Mouse (Mus musculus): ENCODE results near the gene Aaed1. TPM values are rescaled to one million over a fixed set of nuclear protein-coding genes. Genes with fewer than 3 reads are reported as not detected.

Gene Aaed1
- polyA plus RNA-seq, 1 experiment from 2014 or later, result 68.4 TPM

- H3K4me1 ChIP-seq (ENCODE audit: control insufficient read depth, insufficient read depth, low read length), result 0 out of 2 replicates have a peak, but pooled peaks cover 3% of the 10 kb centered on the region
- no peak for ATAC-seq (replicated peaks; ENCODE audit: insufficient number of reproducible peaks, low FRiP score, low TSS enrichment)
- no peak overlapping the region for H3K4me2 ChIP-seq
- no peaks in the 10 kb centered on the region for H3K9me3 ChIP-seq (replicated peaks; ENCODE audit: control insufficient read depth, low read length)
- peaks cover 3% of the 10 kb centered on the region; the same call in 1 of the 2 replicates for H3K36me3 ChIP-seq (ENCODE audit: control insufficient read depth, insufficient read depth, low read length)
- no peak overlapping the region for H3K9ac ChIP-seq (ENCODE audit: low read depth, low read length)
- no peaks in the 10 kb centered on the region for H3K27me3 ChIP-seq (ENCODE audit: control insufficient read depth, insufficient read depth, low read length)
- H3K27ac ChIP-seq (ENCODE audit: low read depth, low read length), result no peak overlapping the region
- H3K4me3 ChIP-seq (ENCODE audit: low read depth, low read length), result no peak overlapping the region
These were observed 69.8 kb downstream of the Aaed1 start for GRCm38 (mm10) chr13:64242721-64243120.

- H3K4me1 ChIP-seq (ENCODE audit: control insufficient read depth, insufficient read depth, low read length), result peaks cover 13% of the 10 kb centered on the region
- no peak overlapping the region for H3K4me3 ChIP-seq (ENCODE audit: low read depth, low read length)
- ATAC-seq (replicated peaks; ENCODE audit: insufficient number of reproducible peaks, low FRiP score, low TSS enrichment), result no peak
- peaks cover 3% of the 10 kb centered on the region; the same call in 1 of the 2 replicates for H3K36me3 ChIP-seq (ENCODE audit: control insufficient read depth, insufficient read depth, low read length)
- 62% methylated on average over 7 of the region's 7 CpGs for WGBS (ENCODE audit: insufficient replicate concordance)
- no peaks in the 10 kb centered on the region for H3K27me3 ChIP-seq (ENCODE audit: control insufficient read depth, insufficient read depth, low read length)
- no peaks in the 10 kb centered on the region for H3K9me3 ChIP-seq (replicated peaks; ENCODE audit: control insufficient read depth, low read length)
- H3K9ac ChIP-seq (ENCODE audit: low read depth, low read length), result no peak overlapping the region
- H3K4me2 ChIP-seq, result peak overlapping the region; percentile 51
- H3K27ac ChIP-seq (ENCODE audit: low read depth, low read length), result peak overlapping the region; percentile 42; the same call in 1 of the 2 replicates
These were observed 71.9 kb downstream of the Aaed1 start for GRCm38 (mm10) chr13:64240626-64241025.

GRCm38 (mm10) chr13:64237681-64238157 lies 74.8 kb downstream of the Aaed1 start:
- Histone ChIP-seq H3K4me2 (no peak overlapping the region), H3K9me3 (replicated peaks; ENCODE audit: control insufficient read depth, low read length) (no peaks in the 10 kb centered on the region), H3K9ac (ENCODE audit: low read depth, low read length) (no peak overlapping the region), H3K27me3 (ENCODE audit: control insufficient read depth, insufficient read depth, low read length) (no peaks in the 10 kb centered on the region), H3K27ac (ENCODE audit: low read depth, low read length) (peak overlapping the region; percentile 72; the same call in 1 of the 2 replicates), H3K4me1 (ENCODE audit: control insufficient read depth, insufficient read depth, low read length) (peaks cover 23% of the 10 kb centered on the region), H3K4me3 (ENCODE audit: low read depth, low read length) (no peak overlapping the region), H3K36me3 (ENCODE audit: control insufficient read depth, insufficient read depth, low read length) (0 out of 2 replicates have a peak, but pooled peaks cover 3% of the 10 kb centered on the region)
- no peak for ATAC-seq (replicated peaks; ENCODE audit: insufficient number of reproducible peaks, low FRiP score, low TSS enrichment)

DNA sequence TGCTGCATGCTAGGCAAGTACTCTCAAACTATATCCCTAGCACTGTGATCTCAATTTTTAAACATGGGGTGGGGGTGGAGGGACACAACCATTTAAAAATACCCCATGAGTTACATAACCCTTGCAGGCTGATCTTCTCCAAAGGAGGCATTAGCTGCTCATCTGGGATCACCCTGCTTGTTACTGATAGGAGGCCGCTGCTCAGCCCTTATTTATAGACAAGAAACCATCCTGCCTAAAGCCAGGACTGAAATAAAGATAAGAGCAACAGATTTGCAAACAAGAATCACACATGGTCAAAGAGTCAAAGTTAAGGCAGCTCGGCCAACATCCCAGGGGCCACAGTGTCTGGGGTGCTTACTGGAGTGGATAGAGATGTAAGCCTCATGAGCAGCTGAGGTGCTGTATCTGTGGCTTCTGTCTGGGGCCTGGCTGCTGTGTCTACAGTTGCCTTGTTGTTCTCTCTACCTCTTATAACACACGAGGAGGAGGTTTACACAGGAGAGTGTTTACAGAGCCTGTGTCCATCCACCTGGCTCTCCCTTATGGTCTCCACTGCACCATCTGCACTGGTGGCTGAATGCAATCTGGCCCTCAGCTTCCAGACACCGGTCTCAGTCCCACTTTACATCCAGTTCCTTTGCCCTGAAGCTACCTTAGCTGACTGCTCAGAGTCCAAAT lies 75.4 kb downstream of the Aaed1 start:
- Histone ChIP-seq H3K27me3 (ENCODE audit: control insufficient read depth, insufficient read depth, low read length) (no peaks in the 10 kb centered on the region), H3K27ac (ENCODE audit: low read depth, low read length) (peak overlapping the region; percentile 72), H3K4me3 (ENCODE audit: low read depth, low read length) (no peak overlapping the region), H3K4me1 (ENCODE audit: control insufficient read depth, insufficient read depth, low read length) (peaks cover 23% of the 10 kb centered on the region), H3K9me3 (replicated peaks; ENCODE audit: control insufficient read depth, low read length) (no peaks in the 10 kb centered on the region), H3K36me3 (ENCODE audit: control insufficient read depth, insufficient read depth, low read length) (no peaks in the 10 kb centered on the region), H3K4me2 (peak overlapping the region; percentile 16; the same call in 1 of the 2 replicates), H3K9ac (ENCODE audit: low read depth, low read length) (no peak overlapping the region)
- 0 out of 2 replicates have a peak, but pooled peaks have one; percentile 50 for ATAC-seq (replicated peaks; ENCODE audit: insufficient number of reproducible peaks, low FRiP score, low TSS enrichment)
- WGBS (ENCODE audit: insufficient replicate concordance), result 32% methylated on average over 4 of the region's 4 CpGs

DNA sequence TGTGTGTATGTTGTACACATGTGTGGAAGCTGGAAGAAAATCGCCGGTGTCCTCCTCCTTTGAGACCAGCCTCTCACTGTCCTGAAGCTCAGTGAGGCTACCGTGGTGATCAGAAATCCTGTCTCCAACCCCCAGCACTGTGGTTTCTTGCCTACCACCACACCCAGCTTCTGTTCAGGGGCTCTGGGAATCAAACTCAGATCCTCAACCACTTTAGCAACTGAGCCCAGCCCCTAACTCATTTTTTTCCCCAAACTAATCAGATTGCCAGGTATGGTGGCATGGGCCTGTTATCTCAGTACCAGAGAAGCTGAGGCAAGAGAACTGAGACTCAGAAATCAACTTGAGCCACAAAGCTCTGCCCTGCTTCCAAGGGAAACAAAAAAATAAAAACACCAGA lies 76.7 kb downstream of the Aaed1 start:
- 64% methylated on average over 3 of the region's 3 CpGs for WGBS (ENCODE audit: insufficient replicate concordance)
- no peak for ATAC-seq (replicated peaks; ENCODE audit: insufficient number of reproducible peaks, low FRiP score, low TSS enrichment)

GRCm38 (mm10) chr13:64235062-64235715 lies 77.3 kb downstream of the Aaed1 start:
- Histone ChIP-seq H3K27ac (ENCODE audit: low read depth, low read length) (peak overlapping the region; percentile 29; the same call in 1 of the 2 replicates), H3K4me3 (ENCODE audit: low read depth, low read length) (no peak overlapping the region), H3K9ac (ENCODE audit: low read depth, low read length) (no peak overlapping the region), H3K27me3 (ENCODE audit: control insufficient read depth, insufficient read depth, low read length) (no peaks in the 10 kb centered on the region), H3K9me3 (replicated peaks; ENCODE audit: control insufficient read depth, low read length) (no peaks in the 10 kb centered on the region), H3K36me3 (ENCODE audit: control insufficient read depth, insufficient read depth, low read length) (no peaks in the 10 kb centered on the region), H3K4me2 (no peak overlapping the region), H3K4me1 (ENCODE audit: control insufficient read depth, insufficient read depth, low read length) (peaks cover 23% of the 10 kb centered on the region)
- WGBS (ENCODE audit: insufficient replicate concordance), result 53% methylated on average over 4 of the region's 4 CpGs
- no peak for ATAC-seq (replicated peaks; ENCODE audit: insufficient number of reproducible peaks, low FRiP score, low TSS enrichment)

More for the DNA sequence above, 76.7 kb downstream of the Aaed1 start:
- H3K9me3 ChIP-seq (replicated peaks; ENCODE audit: control insufficient read depth, low read length), result no peaks in the 10 kb centered on the region
- no peak overlapping the region for H3K4me2 ChIP-seq
- H3K4me3 ChIP-seq (ENCODE audit: low read depth, low read length), result no peak overlapping the region
- H3K27me3 ChIP-seq (ENCODE audit: control insufficient read depth, insufficient read depth, low read length), result no peaks in the 10 kb centered on the region
- H3K9ac ChIP-seq (ENCODE audit: low read depth, low read length), result no peak overlapping the region
- H3K36me3 ChIP-seq (ENCODE audit: control insufficient read depth, insufficient read depth, low read length), result no peaks in the 10 kb centered on the region
- H3K4me1 ChIP-seq (ENCODE audit: control insufficient read depth, insufficient read depth, low read length), result peaks cover 23% of the 10 kb centered on the region
- 0 out of 2 replicates have a peak overlapping the region, but pooled peaks have one; percentile 29 for H3K27ac ChIP-seq (ENCODE audit: low read depth, low read length)

- no peak overlapping the region for H3K27ac ChIP-seq (ENCODE audit: low read depth, low read length)
- no peak overlapping the region for H3K4me2 ChIP-seq
- 86% methylated on average over 4 of the region's 4 CpGs for WGBS (ENCODE audit: insufficient replicate concordance)
- H3K27me3 ChIP-seq (ENCODE audit: control insufficient read depth, insufficient read depth, low read length), result no peaks in the 10 kb centered on the region
- no peaks in the 10 kb centered on the region for H3K9me3 ChIP-seq (replicated peaks; ENCODE audit: control insufficient read depth, low read length)
- H3K4me1 ChIP-seq (ENCODE audit: control insufficient read depth, insufficient read depth, low read length), result peaks cover 20% of the 10 kb centered on the region
- H3K4me3 ChIP-seq (ENCODE audit: low read depth, low read length), result no peak overlapping the region
- H3K36me3 ChIP-seq (ENCODE audit: control insufficient read depth, insufficient read depth, low read length), result no peaks in the 10 kb centered on the region
- no peak for ATAC-seq (replicated peaks; ENCODE audit: insufficient number of reproducible peaks, low FRiP score, low TSS enrichment)
- H3K9ac ChIP-seq (ENCODE audit: low read depth, low read length), result no peak overlapping the region
These were observed 79.4 kb downstream of the Aaed1 start for GRCm38 (mm10) chr13:64233139-64233538.

GRCm38 (mm10) chr13:64226725-64227124 lies 85.8 kb downstream of the Aaed1 start:
- H3K4me1 ChIP-seq (ENCODE audit: control insufficient read depth, insufficient read depth, low read length), result peaks cover 4% of the 10 kb centered on the region
- H3K9ac ChIP-seq (ENCODE audit: low read depth, low read length), result no peak overlapping the region
- H3K4me3 ChIP-seq (ENCODE audit: low read depth, low read length), result no peak overlapping the region
- no peaks in the 10 kb centered on the region for H3K36me3 ChIP-seq (ENCODE audit: control insufficient read depth, insufficient read depth, low read length)
- H3K4me2 ChIP-seq, result no peak overlapping the region
- H3K27ac ChIP-seq (ENCODE audit: low read depth, low read length), result no peak overlapping the region
- WGBS (ENCODE audit: insufficient replicate concordance), result 89% methylated on average over 4 of the region's 4 CpGs
- H3K9me3 ChIP-seq (replicated peaks; ENCODE audit: control insufficient read depth, low read length), result no peaks in the 10 kb centered on the region
- H3K27me3 ChIP-seq (ENCODE audit: control insufficient read depth, insufficient read depth, low read length), result no peaks in the 10 kb centered on the region
- ATAC-seq (replicated peaks; ENCODE audit: insufficient number of reproducible peaks, low FRiP score, low TSS enrichment), result no peak
